ENCODE assay signal across 8 mouse cellular contexts in the genomic region with DNA sequence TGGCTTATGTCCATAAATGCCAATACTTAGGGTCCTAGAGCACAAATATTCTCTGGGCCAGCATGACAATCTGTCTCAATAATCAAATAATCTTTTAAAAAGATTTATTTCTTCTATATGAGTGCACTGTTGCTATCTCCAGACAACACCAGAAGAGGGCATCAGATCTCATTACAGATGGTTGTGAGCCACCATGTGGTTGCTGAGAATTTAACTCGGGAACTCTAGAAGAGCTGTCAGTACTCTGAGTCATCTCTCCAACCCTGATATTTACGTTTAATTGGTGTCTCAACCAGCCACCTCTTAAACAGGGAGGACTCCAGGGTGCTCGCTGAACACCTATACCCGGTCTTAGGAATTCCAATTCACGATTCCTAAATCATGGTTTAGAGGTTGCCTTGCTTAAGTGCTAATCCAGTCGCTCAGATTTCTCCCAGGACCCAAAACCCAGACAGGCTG. TPM values are rescaled to one million over a fixed set of nuclear protein-coding genes. Genes with fewer than 3 reads are reported as not detected.
A peak's percentile ranks its signal among the peaks of the same experiment; 100 is the strongest.
DNase-seq lines count a peak whose midpoint lies in the region; ATAC-seq and TF ChIP-seq lines count a peak whose summit lies in the region.
"Not testable (repeated sequence)": the region's sequence is repeated elsewhere in the genome, so short reads cannot be mapped to it uniquely, and the experiment has no call there.

No protein-coding gene starts in this region.

- peak overlapping the region; percentile 56 for H3K27ac ChIP-seq in intestine, embryonic 15.5 days
- H3K27ac ChIP-seq in lung, embryonic 14.5 days (ENCODE audit: low read depth): peak overlapping the region; percentile 71; the same call in 1 of the 2 replicates
- H3K27ac ChIP-seq in neural tube, embryonic 12.5 days: not testable (repeated sequence)

- H3K9ac ChIP-seq in intestine, embryonic 15.5 days: peak overlapping the region; percentile 88
- peak overlapping the region; percentile 72 for H3K9ac ChIP-seq in lung, embryonic 14.5 days
- peak overlapping the region; percentile 70 for H3K9ac ChIP-seq in neural tube, embryonic 12.5 days

- 50% methylated on average over 6 of the region's 6 CpGs for WGBS in intestine, embryonic 15.5 days
- 52% methylated on average over 6 of the region's 6 CpGs for WGBS in lung, embryonic 14.5 days
- WGBS in neural tube, embryonic 12.5 days: 67% methylated on average over 6 of the region's 6 CpGs

- peak overlapping the region; percentile 71 for H3K4me2 ChIP-seq in intestine, embryonic 15.5 days (replicated peaks)
- peak overlapping the region; percentile 58 for H3K4me2 ChIP-seq in lung, embryonic 14.5 days
- peak overlapping the region; percentile 68 for H3K4me2 ChIP-seq in neural tube, embryonic 12.5 days (replicated peaks)

- not testable (repeated sequence) for H3K9me3 ChIP-seq in intestine, embryonic 15.5 days
- H3K9me3 ChIP-seq in lung, embryonic 14.5 days (ENCODE audit: low read depth, low read length): peaks cover 33% of the 10 kb centered on the region; the same call in 1 of the 2 replicates
- peaks cover 25% of the 10 kb centered on the region for H3K9me3 ChIP-seq in neural tube, embryonic 12.5 days

- peak; percentile 58 for DNase-seq in R1 (ENCODE audit: low read depth, low spot score)
- peak; percentile 6 for DNase-seq in embryo, embryonic 11 days
- peak; percentile 32 to 39 for DNase-seq in heart, adult 18-20 months
- DNase-seq in layer of hippocampus, postnatal 14 days (ENCODE audit: low spot score in 2 of 2): peak; percentile 20 to 64
- not testable (repeated sequence) for DNase-seq in lung, embryonic 14.5 days
- DNase-seq in thymus, postnatal 14 days: peak; percentile 37

- H3K4me3 ChIP-seq in intestine, embryonic 15.5 days (replicated peaks): peak overlapping the region; percentile 81
- peak overlapping the region; percentile 50 for H3K4me3 ChIP-seq in lung, embryonic 14.5 days (ENCODE audit: low read depth, low read length)
- H3K4me3 ChIP-seq in neural tube, embryonic 12.5 days: peak overlapping the region; percentile 76

- H3K4me1 ChIP-seq in intestine, embryonic 15.5 days (replicated peaks); lung, embryonic 14.5 days (ENCODE audit: insufficient read depth); neural tube, embryonic 12.5 days: not testable (repeated sequence)

- not testable (repeated sequence) for H3K27me3 ChIP-seq in intestine, embryonic 15.5 days (replicated peaks); lung, embryonic 14.5 days (ENCODE audit: insufficient read depth, low read length); neural tube, embryonic 12.5 days (replicated peaks)

- ATAC-seq in intestine, embryonic 15.5 days: not testable (repeated sequence)
- ATAC-seq in lung, embryonic 14.5 days (ENCODE audit: insufficient read depth): peak; percentile 9; the same call in 1 of the 2 replicates
- ATAC-seq in neural tube, embryonic 12.5 days (ENCODE audit: low FRiP score, low read depth): peak; percentile 5; the same call in 1 of the 2 replicates

- peaks cover 32% of the 10 kb centered on the region for H3K36me3 ChIP-seq in intestine, embryonic 15.5 days
- peaks cover 38% of the 10 kb centered on the region for H3K36me3 ChIP-seq in lung, embryonic 14.5 days (ENCODE audit: insufficient read depth)
- peaks cover 40% of the 10 kb centered on the region for H3K36me3 ChIP-seq in neural tube, embryonic 12.5 days

- TF ChIP-seq CTCF in lung, embryonic 14.5 days (IDR thresholded peaks at IDR 0.05; ENCODE audit: low read depth): peak; percentile 11; the same call in 1 of the 2 replicates

RNA-seq across cellular contexts. Expression of a gene that starts 27.3 kb away (rescaled TPM):
- 10 to 100 TPM; 37.8 to 44.2 TPM for total RNA-seq in heart, adult 18-20 months (2021)
- polyA plus RNA-seq in intestine, embryonic 15.5 days (2015; fragmentation: Nextera tagmentation; extraction: Ambion mirVana): 33.1 and 36.2 TPM in 2 replicates
- total RNA-seq in layer of hippocampus, postnatal 14 days (2021): 100 to 1,000 TPM; 139 to 157 TPM
- polyA plus RNA-seq in lung, embryonic 14.5 days (2014; fragmentation: Nextera tagmentation; extraction: Ambion mirVana): 49.2 and 50.2 TPM in 2 replicates
- polyA plus RNA-seq in neural tube, embryonic 12.5 days (2016; fragmentation: Nextera tagmentation; extraction: Ambion mirVana): 68.5 and 75.3 TPM in 2 replicates
